Mouse (Mus musculus) erythroblast, embryonic 14.5 days (primary cell): ENCODE data around the gene Rbfox1.

Source experiments
- GATA1 ChIP-seq: IDR thresholded peaks from 2 replicates; pipeline ENCODE4 v1.6.1; 2012; ENCODE audit warnings: low read length, inconsistent platforms, mixed read lengths
- TAL1 ChIP-seq: IDR thresholded peaks from 3 replicates; pipeline ENCODE4 v1.6.1; 2012; ENCODE audit warnings: low read length, inconsistent platforms, mixed read lengths

- TF ChIP-seq TAL1, result no peak
- TF ChIP-seq GATA1, result no peak
Measured at GRCm38 (mm10) chr16:6284317-6284716, 399.2 kb downstream of the Rbfox1 start.
